Mouse (Mus musculus): Measurements from ENCODE around the gene Cd2bp2.

- TF ChIP-seq CTCF (IDR thresholded peaks at IDR 0.05) (no peak), EP300 (IDR thresholded peaks at IDR 0.05; ENCODE audit: insufficient read depth, low read depth, low read length) (no peak), POLR2A (IDR thresholded peaks at IDR 0.05; ENCODE audit: insufficient read depth, low read depth, low read length) (no peak)
Measured at GRCm38 (mm10) chr7:127231376-127231775, 35.5 kb upstream of the Cd2bp2 start.

Measured in heart, adult 2 months (tissue).